Mouse (Mus musculus) adrenal gland (tissue): ENCODE data around the gene Olfr835.

Experiments used
- intact Hi-C: fragments of 180-260 bp; cut with DNase I; formaldehyde crosslinking; loops from one replicate; pipeline ENCODE4 v1.15.1; 2025
- long read RNA-seq, 2 experiments: library from polyadenylated mRNA; unstranded; transcript quantifications; one replicate each; pipeline ENCODE4 v2.0.0; 2020; ENCODE audit warnings: borderline replicate concordance in 1 of 2; ENCODE audit not compliant: insufficient replicate concordance in 1 of 2

Gene Olfr835
- long read RNA-seq, experiment 1, result 0 reads
- long read RNA-seq, experiment 2, result 0 reads

DNA sequence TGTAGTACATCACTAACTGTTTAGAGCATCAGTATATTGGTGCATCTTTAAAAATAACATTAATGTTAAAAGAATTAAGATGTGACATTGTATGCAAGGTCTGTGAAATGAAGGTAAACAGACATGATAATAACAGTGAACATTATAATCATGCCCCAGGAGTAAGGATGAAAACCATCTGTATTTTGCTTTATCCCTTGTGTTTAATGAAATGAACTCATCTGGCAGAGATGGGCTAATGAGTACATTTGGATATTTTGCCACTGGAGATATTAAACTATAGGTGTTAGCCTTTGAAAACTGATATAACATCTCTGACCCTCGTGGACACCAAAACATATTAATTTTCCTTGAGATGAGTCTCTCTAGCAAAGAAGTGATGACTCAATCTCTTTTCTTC, at the start of gene Olfr835:
Olfr835 (plus strand) TSS at position 301 of the 400 bp plus-strand sequence.
- intact Hi-C loops, result no loop called here

- intact Hi-C loops, result no loop called here
Observed at GRCm38 (mm10) chr9:18987690-18988089, 44.8 kb upstream of the Olfr835 start, which contains the start of gene Olfr834. Gene Olfr834, plus strand, starts transcription at chr9:18987990.

DNA sequence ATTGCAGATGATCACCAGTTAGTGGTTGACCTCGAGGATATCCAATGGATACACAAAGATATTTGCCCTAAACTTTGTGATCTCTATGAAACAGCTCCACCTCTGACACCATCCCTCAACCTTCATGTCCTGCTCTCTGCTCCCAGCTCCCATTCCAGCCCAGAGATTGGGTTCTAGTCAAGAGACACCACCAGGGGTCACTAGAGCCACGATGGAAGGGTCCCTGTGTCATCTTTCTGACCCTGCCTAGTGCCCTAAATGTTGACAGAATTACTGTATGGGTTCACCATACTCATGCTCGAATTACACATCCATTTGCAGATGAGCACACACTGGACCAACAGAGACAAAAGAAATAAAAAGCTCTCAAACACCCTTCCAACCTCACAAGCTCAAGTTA, 52.5 kb downstream of the Olfr835 start:
- intact Hi-C loops, result no loop called here
